Mouse (Mus musculus): ENCODE measurements around the gene Alpl.

The Alpl gene

GRCm38 (mm10) chr4:137768831-137769230, 27.4 kb downstream of the Alpl start:
- no peak for DNase-seq

DNA sequence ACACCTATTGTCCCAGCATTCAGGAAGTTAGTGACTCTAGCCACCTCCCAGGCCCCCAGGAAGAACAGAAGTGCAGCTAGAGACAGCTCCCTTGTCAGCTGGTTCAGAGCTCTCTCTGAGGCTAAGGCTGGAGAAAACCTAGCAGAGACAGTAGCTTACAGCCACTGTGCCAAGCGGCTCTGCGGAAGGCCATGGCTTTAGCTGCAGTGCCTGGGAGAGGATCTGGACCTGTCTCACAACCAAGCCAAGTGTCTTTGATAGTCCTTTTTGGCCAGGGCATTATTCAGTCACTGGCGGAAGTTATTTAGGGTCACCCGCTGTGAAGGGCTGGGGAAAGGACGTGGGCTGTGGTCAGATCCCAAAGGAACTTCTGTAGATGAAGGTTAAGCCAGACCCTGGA, 27.8 kb downstream of the Alpl start:
- DNase-seq = no peak

DNA sequence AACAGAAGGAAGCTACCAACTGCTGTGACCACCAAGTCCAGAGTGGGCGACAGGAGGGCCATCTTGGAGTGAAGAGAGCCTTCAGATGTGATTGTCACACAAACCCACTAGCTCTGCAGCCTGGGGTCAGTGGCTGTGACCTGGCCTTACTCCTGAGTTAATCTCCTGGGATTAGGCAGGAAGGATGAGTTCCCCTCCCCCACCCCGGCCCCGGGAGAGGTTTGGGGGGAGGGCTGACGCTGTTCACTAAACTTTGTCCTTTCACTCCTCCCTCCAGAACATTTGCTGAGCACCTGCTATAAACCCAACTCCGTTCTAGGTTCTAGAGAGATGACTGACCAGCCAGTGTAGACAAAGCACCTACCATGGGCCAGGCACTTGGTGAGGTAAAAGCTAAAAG, 29.8 kb downstream of the Alpl start:
- DNase-seq = no peak

GRCm38 (mm10) chr4:137765554-137765971, 30.6 kb downstream of the Alpl start:
- DNase-seq = peak in 1 of 2 experiments; percentile 36

- DNase-seq = no peak
Observed at GRCm38 (mm10) chr4:137764621-137765020, 31.6 kb downstream of the Alpl start.

- DNase-seq = no peak
Observed at GRCm38 (mm10) chr4:137763920-137764495, 32.2 kb downstream of the Alpl start.

GRCm38 (mm10) chr4:137762886-137763285, 33.3 kb downstream of the Alpl start:
- no peak for DNase-seq

DNA sequence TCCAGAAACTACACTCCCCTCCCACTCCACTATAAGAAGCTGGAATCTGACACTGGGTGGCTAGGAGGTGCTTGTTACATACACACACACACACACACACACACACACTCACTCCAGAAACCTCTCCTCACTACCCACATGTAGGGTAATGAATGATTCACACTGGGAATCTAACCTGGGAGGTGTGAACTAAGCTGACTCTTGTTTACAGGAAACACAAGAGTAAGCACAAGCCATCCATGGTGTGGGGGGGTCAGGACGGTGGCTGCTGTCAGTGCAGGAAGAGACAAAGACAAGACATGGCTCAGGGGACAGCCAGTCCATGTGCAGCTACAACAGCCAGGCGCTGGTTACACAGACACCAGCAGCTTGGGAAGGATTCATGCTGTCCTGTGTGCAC, 41.7 kb downstream of the Alpl start:
- DNase-seq = no peak

DNA sequence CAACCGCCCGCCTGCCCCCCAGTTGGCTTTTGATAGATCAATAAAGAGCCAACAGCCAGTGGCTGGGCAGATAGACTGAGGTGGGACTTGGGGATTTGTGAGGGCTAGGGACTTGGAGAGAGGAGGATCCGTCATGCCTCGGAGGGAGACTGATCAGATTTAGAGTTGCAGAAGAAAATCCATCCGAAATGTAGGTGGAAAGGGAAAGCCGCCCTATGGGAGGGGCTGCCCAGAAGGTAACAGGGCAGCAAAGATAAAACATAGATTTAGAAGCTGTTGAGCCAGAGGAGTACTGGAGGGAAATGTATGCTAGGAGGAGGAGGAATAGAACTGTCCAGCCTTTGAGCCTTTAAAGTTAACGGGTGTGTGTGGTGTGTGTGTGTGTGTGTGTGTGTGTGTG, 43.0 kb downstream of the Alpl start:
- DNase-seq = no peak

- DNase-seq = no peak
Observed at GRCm38 (mm10) chr4:137752471-137752870, 43.7 kb downstream of the Alpl start.

GRCm38 (mm10) chr4:137751717-137752116, 44.5 kb downstream of the Alpl start:
- DNase-seq = peak in 1 of 2 experiments; percentile 53

DNA sequence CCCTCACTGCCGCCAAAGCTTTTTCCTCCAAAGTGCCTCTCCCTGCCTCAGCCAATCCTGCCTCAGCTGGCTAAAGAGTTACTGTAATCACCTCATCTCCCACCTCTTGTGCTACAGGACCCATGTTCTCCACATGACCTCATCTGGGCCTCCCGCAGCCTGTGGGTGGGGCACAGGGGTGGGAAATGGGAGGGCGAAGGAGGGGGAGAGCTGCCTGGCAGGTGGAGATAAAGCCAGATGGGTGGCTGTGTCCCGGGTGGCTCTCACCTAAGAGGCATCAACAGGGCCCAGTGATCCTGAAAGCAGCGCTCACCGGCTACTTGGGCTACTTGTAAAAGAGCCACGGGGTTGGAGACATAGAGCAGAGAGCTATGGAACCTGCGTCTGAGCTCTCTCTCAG, 44.9 kb downstream of the Alpl start:
- no peak for DNase-seq

GRCm38 (mm10) chr4:137750121-137750520, 46.1 kb downstream of the Alpl start:
- DNase-seq = no peak

DNA sequence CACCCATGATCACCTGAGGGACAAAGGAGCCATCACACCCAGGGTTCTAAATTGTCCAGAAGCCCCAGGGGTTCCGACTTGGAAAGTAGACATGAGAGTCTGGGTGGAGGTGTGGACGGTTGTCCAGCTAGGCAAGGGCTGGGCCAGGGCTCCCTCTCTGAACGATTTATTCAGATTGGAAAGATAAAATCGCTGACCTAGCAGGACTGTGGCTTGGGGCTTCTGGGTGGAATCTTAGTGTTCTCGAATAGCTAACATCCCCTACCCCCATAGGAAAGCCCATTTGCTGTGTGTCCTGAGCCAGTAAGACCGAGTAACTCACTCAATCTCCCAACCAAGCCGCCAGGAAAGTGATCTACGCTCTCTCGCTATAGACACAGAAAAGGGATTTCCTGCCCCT, 46.5 kb downstream of the Alpl start:
- DNase-seq = no peak

DNA sequence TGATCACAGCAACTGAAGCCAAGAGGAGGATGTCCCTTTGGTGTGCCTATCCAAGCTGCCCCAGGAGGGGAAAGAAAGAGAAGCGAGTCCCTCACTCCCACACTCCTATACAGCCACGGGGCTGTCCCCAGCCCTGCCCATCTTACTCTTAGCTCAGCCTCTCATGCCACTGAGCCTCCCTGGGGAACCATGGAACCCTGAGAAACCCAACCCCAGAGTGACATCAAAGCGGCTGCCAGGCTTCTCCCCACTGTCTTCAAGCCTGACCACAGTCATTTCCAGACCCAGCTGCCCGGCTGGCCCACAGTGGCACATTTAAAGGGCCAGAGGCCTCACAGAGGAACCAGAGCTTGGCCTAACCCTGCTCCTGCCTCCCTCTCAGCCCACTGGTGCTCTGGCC, 47.5 kb downstream of the Alpl start:
- DNase-seq = no peak

DNA sequence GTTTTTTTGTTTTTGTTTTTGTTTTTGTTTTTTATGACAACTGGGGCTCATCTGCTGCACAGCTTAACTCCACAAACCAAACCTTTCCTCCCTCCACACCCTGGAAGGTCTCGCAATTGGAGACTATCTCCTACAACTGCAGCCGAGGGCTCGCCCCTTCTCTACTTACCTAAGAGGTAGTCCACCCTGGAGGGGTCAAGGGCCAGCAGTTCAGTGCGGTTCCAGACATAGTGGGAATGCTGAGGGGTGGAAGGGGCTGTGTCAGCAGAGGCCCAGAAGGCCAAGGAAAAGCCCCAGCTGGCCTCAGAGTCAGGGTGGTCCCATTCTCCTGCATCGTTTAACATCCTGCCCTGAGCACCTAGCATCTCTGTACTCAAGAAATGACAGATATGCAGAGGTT, 48.6 kb downstream of the Alpl start:
- no peak for DNase-seq

GRCm38 (mm10) chr4:137747091-137747490, 49.1 kb downstream of the Alpl start:
- no peak for DNase-seq

- DNase-seq = peak in 1 of 2 experiments; percentile 57
Observed at GRCm38 (mm10) chr4:137744433-137744918, 51.7 kb downstream of the Alpl start.

DNA sequence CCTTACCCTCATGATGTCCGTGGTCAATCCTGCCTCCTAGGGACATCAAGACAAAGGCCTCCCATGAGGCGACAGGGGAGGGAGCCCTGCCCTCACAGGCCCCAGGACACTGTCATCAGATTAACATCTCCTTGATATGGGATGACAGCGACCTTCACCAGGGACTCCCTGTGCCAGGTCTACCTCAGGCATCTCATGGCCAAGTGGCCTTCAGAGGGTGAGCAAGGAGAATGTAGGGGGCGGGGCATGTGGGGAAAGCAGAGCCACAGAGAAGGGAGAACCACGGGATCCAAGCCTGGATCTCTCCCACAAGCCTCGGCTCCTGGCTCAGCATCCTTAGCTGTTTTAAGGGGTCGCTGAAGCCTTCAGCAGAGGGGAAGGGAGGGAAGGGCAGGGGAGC, 52.4 kb downstream of the Alpl start:
- no peak for DNase-seq

DNA sequence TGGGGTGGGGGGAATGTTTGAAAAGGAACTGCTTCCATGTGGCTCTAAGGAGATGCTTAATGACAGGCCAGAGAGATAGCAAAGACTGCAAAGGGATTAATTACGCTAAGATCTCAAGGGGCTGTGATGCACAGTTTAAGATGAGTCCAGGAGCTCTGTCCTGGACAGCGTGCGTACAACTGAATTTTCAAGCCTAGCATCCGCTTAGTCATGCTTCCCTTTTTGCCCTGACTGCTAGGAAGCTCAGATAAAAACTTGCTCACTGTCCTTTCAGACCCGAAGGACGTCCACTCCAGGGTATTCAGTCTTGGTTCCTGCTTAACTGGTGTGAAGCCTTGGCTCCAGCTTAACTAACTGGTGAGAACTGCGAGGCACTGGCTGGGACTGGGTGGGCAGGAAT, 55.8 kb downstream of the Alpl start:
- no peak for DNase-seq

GRCm38 (mm10) chr4:137739151-137739923, 56.8 kb downstream of the Alpl start:
- DNase-seq = peak in 1 of 2 experiments; percentile 55

DNA sequence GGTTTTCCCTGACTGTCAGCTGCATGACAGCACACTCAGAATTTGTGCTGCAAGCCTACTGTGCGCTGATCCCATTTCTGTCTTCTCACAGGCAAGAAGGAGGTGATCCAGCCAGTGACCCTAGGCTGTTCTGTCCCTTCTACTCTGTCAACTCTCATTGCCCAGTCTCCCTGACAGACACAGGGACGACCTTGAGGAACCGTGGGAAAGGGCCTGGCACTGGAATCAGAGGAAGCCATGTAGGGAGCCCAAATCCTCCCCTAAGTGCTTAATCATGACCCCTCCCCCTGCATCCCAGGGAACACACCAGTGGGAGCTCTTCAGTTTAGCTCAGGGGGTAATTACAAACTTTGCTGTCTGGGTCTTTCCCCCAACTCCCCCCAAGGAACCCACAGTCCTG, 58.4 kb downstream of the Alpl start:
- DNase-seq = no peak

GRCm38 (mm10) chr4:137736220-137736701, 59.9 kb downstream of the Alpl start:
- peak in 1 of 2 experiments; percentile 51 for DNase-seq

DNA sequence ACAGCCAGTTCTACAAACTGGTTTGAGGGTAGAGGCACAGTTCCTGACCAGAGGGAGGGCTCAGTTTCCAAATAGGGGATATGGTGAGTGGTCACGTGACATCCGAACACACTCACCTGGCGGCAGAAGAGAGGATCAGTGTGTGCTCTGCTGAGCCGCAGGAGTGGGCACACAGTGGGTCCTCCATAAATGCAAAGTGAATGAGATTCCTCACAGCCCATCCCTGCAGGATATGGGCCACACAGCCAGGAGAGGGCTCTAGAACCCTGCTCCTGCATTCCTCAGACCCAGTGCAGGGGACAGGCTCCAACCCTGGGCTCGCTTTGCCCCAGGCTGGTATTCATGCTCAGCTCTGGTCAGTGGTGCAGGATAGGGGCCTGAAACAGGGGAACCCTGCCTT, 62.7 kb downstream of the Alpl start:
- peak; percentile 53 to 60 for DNase-seq
